Mouse (Mus musculus): ENCODE measurements around the gene Kcnk3.

DNA sequence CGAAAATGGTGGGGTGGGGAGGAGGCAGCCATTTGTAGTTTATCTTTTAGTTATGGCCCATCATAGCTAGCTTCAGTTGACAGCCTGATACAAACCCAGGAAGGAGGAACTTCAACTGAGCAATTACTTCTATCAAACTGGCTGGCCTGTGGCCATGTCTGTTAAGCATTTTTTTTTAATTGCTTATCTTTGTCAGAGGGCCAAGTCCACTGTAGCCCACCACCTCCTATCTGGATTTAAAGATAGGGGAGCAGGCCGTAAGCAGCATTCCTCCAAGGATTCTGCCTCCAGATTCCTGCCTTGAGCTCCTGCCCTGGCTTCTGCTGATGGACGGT, 81.5 kb downstream of the Kcnk3 start:
- TF ChIP-seq CTCF (IDR thresholded peaks at IDR 0.05; ENCODE audit: control insufficient read depth, insufficient read depth, insufficient read length) (no peak), MYOG (IDR thresholded peaks at IDR 0.05; ENCODE audit: control insufficient read depth, extremely low read depth, insufficient read length) (no peak), MAX (IDR thresholded peaks at IDR 0.05) (no peak), FOSL1 (IDR thresholded peaks at IDR 0.05; ENCODE audit: insufficient read depth, low read length, poor library complexity, severe bottlenecking) (no peak)
